Mouse (Mus musculus): ENCODE measurements around the gene Nmd3. TPM values are rescaled to one million over a fixed set of nuclear protein-coding genes. Genes with fewer than 3 reads are reported as not detected.

Nmd3 gene
- polyA plus RNA-seq (2012; rRNA removed) = 20.2 and 30.4 TPM in 2 replicates

DNA sequence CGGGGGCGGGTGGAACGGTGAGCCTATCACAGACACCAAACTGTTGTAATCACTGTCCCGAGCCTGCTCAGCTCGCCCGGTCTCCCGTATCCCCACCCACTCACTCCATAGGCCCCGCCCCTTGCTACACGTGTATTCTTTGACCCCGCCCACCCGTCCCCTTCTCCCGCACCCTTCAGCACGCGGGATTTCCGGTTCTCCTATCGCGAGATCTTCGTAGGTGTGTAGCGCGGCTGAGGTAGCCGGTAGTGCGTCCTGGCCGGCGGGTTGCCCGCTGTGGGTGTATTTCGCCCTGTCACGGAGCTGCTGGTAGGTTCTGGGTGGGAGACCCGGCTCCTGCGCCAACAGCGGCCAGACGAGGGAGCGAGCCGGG is at the start of gene Nmd3:
Gene Nmd3 (plus strand): TSS at position 172 of the 373 bp plus-strand sequence.

Other genes with a start within 250 kb of the Nmd3 start
- gene B3galnt1, start 123.0 kb upstream of the Nmd3 start, polyA plus RNA-seq (2012; rRNA removed) = 1.9 and 2.1 TPM in 2 replicates
- gene Sptssb, start 138.0 kb downstream of the Nmd3 start, polyA plus RNA-seq (2012; rRNA removed) = 211 and 318 TPM in 2 replicates

Measured in stomach, adult 2 months (tissue).